Mouse (Mus musculus) embryonic fibroblast, embryonic 13.5 days (primary cell): ENCODE results near the gene Msi2.

Experiments
- CTCF ChIP-seq: IDR thresholded peaks from 2 replicates; pipeline ENCODE4 v1.5.1; 2011; ENCODE audit warnings: mild to moderate bottlenecking, control low read depth, low read length, moderate library complexity, borderline replicate concordance; ENCODE audit not compliant: insufficient read depth
- POLR2A ChIP-seq: IDR thresholded peaks from 2 replicates; pipeline ENCODE4 v1.6.1; 2011; ENCODE audit warnings: low read depth, mild to moderate bottlenecking, control low read depth, low read length, moderate library complexity

DNA sequence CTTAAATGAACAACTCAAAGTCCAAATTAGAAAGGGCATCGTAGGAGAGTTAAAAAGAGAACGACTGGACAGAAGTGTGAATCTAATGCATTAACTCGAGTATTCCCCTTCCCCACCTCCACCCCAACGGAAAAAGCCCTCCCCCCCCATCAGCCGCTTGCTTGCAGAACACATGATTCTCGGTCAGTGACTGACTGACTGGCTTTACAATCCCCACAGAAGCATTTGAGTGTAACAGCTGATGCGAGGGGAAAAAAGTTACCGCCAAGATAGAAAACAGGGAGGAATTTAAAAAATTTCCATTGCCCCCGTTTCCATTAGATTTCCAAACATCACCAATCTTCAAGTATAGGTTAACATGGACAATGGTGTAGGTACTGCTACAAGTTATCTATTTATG, 4.8 kb downstream of the Msi2 start:
- TF ChIP-seq CTCF (no peak), POLR2A (no peak)
